Mouse (Mus musculus) neutrophil, adult 59 days (primary cell): Measurements from ENCODE around the gene Popdc2. TPM values are rescaled to one million over a fixed set of nuclear protein-coding genes. Genes with fewer than 3 reads are reported as not detected.

Source experiments
- total RNA-seq, 2 experiments: library from RNA; stranded (reverse); gene quantifications; 1 replicate in 1 of 2; 2 replicates in 1 of 2; pipeline ENCODE4 v1.2.4; 2023

Popdc2 gene
- total RNA-seq = 1 to 10 TPM in 1 of 2 experiments, under 1 TPM in 1; 0.22 to 1.1 TPM

DNA sequence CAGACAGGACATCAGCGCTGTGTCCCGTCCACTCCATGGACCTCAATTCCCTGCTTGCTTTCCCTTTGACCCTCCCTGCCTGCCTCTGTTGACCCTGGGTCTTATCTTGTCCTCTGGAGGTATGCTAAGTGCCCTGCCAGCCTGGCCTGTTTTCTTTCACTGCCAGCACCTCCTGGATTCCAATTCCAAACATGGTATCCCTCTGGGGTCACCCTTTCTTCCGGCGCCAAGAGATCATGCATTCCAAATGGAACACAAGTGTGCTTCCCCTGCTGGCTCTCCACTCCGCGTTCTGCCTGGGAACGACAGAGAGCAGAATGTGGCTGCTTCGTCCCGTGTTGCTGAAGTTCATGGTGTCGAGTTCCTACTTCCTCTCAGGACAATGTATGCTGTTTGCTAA, at the start of gene Popdc2:
Gene Popdc2 (plus strand): TSS at position 277 of the 400 bp plus-strand sequence.

DNA sequence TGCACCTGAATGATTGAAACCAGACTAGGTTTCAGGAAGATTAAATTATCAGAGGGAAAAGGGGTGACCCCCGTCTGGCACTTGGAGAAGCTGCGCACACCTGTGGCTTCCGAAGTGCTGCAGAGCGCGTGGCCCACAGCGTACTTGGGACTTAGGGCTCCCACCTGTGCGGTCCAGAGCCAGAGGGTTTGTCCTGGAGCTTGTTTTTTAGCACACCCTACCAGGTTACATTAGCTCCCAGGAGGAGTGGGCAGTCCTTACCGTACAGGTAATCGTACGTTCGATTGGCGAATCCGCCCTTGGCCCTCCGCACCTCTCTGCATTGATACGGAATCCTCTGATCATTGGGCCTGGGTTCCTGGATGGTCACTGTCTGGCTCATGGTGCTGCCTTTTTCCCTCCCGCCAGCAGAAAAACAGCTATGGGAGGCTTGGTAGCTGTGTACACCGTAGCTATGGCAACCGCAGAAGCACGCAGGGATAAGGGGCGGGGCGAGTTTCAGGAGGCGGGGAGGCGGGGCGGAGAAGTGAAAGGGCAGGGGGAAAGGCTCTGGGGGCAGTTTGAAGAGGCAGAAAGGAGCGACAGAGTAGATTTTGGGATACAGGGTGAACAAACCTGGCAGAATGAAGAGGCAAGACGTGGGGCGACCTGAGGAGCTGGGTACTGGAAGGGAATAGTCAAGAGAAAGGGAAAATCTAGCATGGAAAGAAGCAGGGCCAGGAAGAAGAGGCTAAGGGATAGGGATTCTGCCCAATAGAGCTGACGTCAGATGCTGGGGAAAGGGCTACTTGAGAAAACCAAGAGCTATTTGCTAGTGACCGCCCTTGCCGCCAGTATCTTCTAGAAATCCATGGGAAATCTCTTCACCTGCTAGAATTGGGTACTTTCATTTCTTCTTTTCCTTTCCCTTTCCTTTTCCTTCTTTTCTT, 20.3 kb upstream of the Popdc2 start, which contains the start of gene Maats1:
Gene Maats1 (minus strand): TSS at position 748 of the 929 bp plus-strand sequence.

DNA sequence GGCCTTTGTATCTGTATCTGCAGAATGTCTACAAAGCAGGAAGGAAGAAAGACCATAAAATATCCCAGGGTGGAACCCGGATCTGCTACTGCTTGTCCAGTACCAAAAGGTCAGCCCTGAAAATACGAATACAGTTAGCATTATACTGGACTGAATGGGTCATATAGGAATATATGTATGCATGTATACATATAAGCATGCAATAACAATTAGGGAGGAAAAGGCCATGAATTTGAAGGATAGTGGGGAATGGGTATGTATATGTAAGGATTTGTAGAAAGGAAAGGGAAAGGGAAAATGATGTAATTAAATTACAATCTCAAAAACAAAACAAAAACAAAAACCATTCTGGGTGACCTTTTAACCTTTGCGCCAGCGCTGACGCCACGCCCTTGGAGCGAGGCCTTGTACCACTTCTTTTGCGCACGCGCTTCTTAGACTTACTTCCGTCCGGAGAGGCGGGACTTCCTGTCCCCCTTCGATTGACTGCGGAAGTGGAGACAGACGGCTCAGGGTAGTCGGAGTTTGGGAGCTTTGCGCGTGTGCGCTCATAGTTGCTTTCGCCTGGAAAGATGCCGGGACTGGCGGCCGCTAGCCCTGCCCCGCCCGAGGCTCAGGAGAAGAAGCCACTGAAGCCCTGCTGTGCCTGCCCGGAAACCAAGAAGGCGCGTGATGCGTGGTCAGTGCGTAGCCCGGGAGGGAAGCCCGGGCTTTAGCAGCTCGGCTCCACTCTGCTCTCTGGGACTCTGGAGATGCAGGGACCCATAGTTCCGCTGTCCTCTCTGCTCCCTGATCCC, 15.3 kb upstream of the Popdc2 start, which contains the start of the genes Cox17 and Gm21987:
Gene Cox17 (plus strand): TSS at position 463 of the 797 bp plus-strand sequence.
Gene Gm21987 (plus strand): TSS at position 512 of the 797 bp plus-strand sequence.

Other genes starting within 250 kb of the Popdc2 start
- not detected for gene Nr1i2, start 67.4 kb upstream of the Popdc2 start, total RNA-seq
- gene Maats1, start 20.1 kb upstream of the Popdc2 start, total RNA-seq = under 1 TPM in 1 of 2 experiments, not detected in 1; 0.27 TPM
- gene Cox17, start 15.2 kb upstream of the Popdc2 start, total RNA-seq = 10 to 100 TPM; 77.5 to 79.5 TPM
- gene Gm21987, start 15.2 kb upstream of the Popdc2 start, total RNA-seq = not detected
- not detected for gene Pla1a, start 70.9 kb downstream of the Popdc2 start, total RNA-seq
- 10 to 100 TPM; 40.9 to 43.8 TPM for gene Adprh, start 90.5 kb downstream of the Popdc2 start, total RNA-seq
- gene Cd80, start 93.4 kb downstream of the Popdc2 start, total RNA-seq = 10 to 100 TPM; 26.6 to 28.0 TPM
- 10 to 100 TPM in 1 of 2 experiments, 1 to 10 TPM in 1; 9.3 to 11.1 TPM for gene Timmdc1, start 160.5 kb downstream of the Popdc2 start, total RNA-seq
- 1 to 10 TPM; 8.3 to 8.9 TPM for gene Poglut1, start 188.0 kb downstream of the Popdc2 start, total RNA-seq
- 10 to 100 TPM; 38.1 to 46.8 TPM for gene Tmem39a, start 196.5 kb downstream of the Popdc2 start, total RNA-seq